9 mouse cellular contexts compared by ENCODE assay signal in the genomic region with DNA sequence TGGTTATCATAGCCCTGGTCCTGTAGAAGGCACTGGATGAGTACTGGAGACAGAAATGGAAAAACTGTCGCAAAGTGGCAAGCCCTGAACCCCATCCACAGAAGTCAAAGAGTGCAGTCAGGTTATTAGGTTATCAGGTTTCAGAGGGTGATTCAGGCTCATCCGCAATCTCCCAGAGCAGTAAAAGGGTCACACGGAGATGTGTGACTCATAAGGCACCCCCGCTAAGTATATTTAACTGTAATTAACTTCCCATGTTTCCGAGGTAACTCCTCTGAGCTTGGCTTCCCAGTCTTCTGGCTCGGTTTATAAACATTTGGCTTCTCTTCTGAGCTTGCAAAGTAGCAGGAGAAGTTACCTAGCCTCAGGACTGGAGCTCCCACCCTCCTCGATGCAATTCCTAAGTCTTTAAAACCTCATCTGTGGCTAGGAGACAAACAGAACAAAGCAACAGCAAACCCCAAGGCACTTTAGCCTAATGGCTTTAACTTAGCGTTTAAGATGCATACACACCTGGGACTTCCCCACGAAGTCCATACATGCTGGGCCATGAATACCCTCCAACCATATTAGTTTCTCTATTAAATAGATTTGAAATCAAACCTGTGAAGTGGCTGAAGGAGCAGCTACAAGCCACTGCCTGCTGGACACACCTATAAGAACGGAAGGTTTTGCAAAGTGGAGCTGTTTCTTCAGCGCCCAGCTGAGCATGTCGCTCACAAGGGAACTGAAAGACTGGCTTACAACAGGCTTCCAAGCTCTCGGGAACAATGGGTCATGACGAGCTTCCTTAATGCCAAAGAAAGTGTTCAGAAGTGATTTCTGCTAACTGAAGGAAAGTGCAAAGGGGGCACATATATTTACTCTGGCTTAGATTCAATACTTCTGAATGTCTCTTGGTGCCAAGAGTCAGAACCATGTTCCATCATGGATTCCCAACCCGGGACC.
DNase-seq lines count a peak whose midpoint lies in the region; ATAC-seq and TF ChIP-seq lines count a peak whose summit lies in the region.
"Had no signal": no experiment of that assay in that cellular context is flagged by ENCODE, and none has a peak within 500 bp of the region (broad histone marks: within the 10 kb centered on the region; RNA-seq: fewer than 3 reads in every experiment).

No protein-coding gene starts in this region.

- WGBS in lung, embryonic 14.5 days, result 47% methylated on average over 15 of the region's 15 CpGs

- no peak; the same call in 1 of the 2 replicates for ATAC-seq in lung, embryonic 14.5 days (ENCODE audit: insufficient read depth)

- H3K9me3 ChIP-seq in lung, embryonic 14.5 days (ENCODE audit: low read depth, low read length), result no peaks in the 10 kb centered on the region

- TF ChIP-seq CTCF in lung, embryonic 14.5 days (IDR thresholded peaks at IDR 0.05; ENCODE audit: low read depth), result no peak

- intact Hi-C loops in heart, postnatal 14 days (cut with DNase I), result no loop called here

- peaks cover 3% of the 10 kb centered on the region; the same call in 1 of the 2 replicates for H3K4me1 ChIP-seq in lung, embryonic 14.5 days (ENCODE audit: insufficient read depth)

- H3K27ac ChIP-seq in lung, embryonic 14.5 days (ENCODE audit: low read depth), result no peak overlapping the region

- no peaks in the 10 kb centered on the region for H3K36me3 ChIP-seq in lung, embryonic 14.5 days (ENCODE audit: insufficient read depth)

- H3K27me3 ChIP-seq in lung, embryonic 14.5 days (ENCODE audit: insufficient read depth, low read length), result no peaks in the 10 kb centered on the region

- H3K4me3 ChIP-seq in lung, embryonic 14.5 days (ENCODE audit: low read depth, low read length), result no peak overlapping the region
- H3K4me3 ChIP-seq: erythroblast, embryonic 14.5 days had no signal

- H3K9ac ChIP-seq in lung, embryonic 14.5 days, result no peak overlapping the region

- DNase-seq in heart, adult 9 months (ENCODE audit: low spot score in 2 of 2), result peak; percentile 31 to 38
- no peak for DNase-seq in heart, postnatal 14 days
- peak; percentile 27 for DNase-seq in urinary bladder, postnatal 14 days (ENCODE audit: low spot score)
- DNase-seq in urinary bladder, postnatal 4 days (ENCODE audit: low spot score in 2 of 2), result no peak
- DNase-seq in lung, embryonic 14.5 days, result peak; percentile 46
- DNase-seq in ovary, postnatal 14 days (ENCODE audit: low spot score), result no peak
- DNase-seq in ovary, postnatal 36 days (ENCODE audit: low spot score), result no peak
- no peak for DNase-seq in embryo, embryonic 10 days (ENCODE audit: low spot score)

- no peak overlapping the region for H3K4me2 ChIP-seq in lung, embryonic 14.5 days

Comparison
In these comparisons a context has a peak if more than half of its experiments do, and no peak if none do; other contexts are left out.
1. DNase-seq: peak in heart, adult 9 months (2 of 2), urinary bladder, postnatal 14 days (single experiment) and lung, embryonic 14.5 days (single experiment); none in heart, postnatal 14 days (0 of 2), urinary bladder, postnatal 4 days (0 of 2), ovary, postnatal 14 days (single experiment), ovary, postnatal 36 days (single experiment) and embryo, embryonic 10 days (single experiment).